Mouse (Mus musculus): ENCODE measurements around the gene S100z. TPM values are rescaled to one million over a fixed set of nuclear protein-coding genes. Genes with fewer than 3 reads are reported as not detected.
A peak's percentile ranks its signal among the peaks of the same experiment; 100 is the strongest.

Gene S100z
- not detected in 2 replicates for polyA plus RNA-seq (2011; ENCODE audit: insufficient read depth, insufficient read length, low replicate concordance, missing spikeins)

DNA sequence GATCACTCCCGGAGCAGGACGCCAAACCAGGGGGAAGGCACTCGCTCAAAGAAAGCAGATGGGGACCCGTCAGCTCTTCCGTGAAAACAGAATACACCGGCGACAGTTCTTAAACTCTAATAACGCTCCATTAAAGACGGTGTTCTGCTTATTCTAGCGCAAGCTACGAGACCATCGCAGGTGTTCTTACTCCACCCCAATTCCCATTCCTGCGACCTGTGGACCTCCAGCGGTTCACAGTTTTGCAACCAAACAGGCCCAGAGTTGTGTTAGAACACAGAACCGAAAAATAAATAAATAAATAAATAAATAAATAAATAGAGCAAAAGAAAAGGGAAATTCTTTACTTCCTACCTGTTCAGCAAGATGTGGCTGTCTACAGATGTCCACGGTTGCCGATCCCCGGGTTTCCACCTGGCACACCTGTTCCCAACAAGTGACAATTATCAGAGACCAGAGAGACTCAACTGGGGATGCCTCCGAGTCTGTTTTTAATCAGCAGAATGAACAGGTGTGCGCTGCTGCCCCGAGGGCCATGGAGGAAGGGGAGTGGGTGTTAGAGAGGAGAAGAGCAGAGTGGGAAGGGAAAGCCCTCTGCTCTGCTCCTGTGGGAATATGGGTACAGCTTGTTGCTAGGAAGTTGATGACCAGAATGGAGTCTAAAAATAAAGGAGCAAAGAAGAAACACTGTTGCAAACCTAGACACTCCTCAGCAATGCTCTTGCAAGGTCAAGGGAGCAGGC lies at the start of gene S100z:
Gene S100z, minus strand, starts transcription at position 51 of the 743 bp plus-strand sequence.
- WGBS = 90% methylated on average over 21 of the region's 21 CpGs
- Histone ChIP-seq H3K27ac (ENCODE audit: control insufficient read depth, insufficient read depth, low read depth, low read length, poor library complexity) (no peak within 1 kb of the TSS), H3K4me1 (ENCODE audit: control insufficient read depth, insufficient read depth, low read length) (no peaks in the 10 kb centered on the region; the same call in 1 of the 2 replicates), H3K4me3 (replicated peaks; ENCODE audit: control insufficient read depth, low read depth, low read length) (no peak within 1 kb of the TSS)
- no peak for TF ChIP-seq POLR2A (IDR thresholded peaks at IDR 0.05; ENCODE audit: borderline replicate concordance, control insufficient read depth, low read depth, low read length)
- no peak for TF ChIP-seq CTCF (IDR thresholded peaks at IDR 0.05; ENCODE audit: control insufficient read depth, insufficient read depth, low read length)

DNA sequence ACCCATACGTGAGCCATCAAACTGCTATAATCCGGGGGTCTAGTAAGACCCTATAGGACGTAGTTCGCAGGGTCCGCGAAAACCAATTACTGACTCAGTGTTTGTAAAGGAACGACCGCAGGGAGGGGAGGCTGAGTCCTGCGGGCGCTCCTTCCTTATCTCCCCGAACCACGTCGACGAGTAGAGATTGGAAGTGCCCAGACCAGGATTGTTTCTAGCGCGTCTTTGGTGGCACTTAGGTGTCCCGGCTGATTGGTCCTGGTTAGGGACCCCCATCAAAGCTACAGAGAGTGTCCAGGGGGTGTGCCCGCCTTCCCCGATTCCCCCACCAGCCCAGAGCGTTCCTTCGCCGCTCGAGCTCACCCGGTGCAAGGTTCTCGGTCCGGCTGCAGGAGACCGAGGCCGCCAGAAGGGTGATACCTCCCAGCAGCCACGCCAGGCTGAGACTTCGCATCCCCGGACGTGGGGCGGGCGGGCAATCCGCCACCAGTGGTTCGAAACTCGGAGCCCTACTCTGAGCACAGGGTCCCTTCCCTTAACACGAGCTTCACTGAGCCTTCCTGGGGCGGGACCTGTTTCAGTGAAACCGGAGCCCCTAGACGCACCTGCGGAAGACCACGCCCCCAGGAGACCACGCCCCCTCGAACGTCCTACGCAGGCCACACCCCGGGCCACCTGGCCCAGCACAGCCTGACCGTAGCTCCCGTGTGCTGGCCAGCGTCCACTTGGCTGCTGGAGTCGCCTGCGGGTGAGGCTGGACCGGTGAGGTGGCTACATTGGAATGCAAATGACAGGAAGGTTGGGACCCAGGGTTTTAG lies 46.4 kb upstream of the S100z start, which contains the start of gene F2rl1:
Gene F2rl1, minus strand, starts transcription at position 554 of the 818 bp plus-strand sequence.
- 2% methylated on average over 54 of the region's 54 CpGs for WGBS
- Histone ChIP-seq H3K4me3 (replicated peaks; ENCODE audit: control insufficient read depth, low read depth, low read length) (peak within 1 kb of the TSS; percentile 47), H3K27ac (ENCODE audit: control insufficient read depth, insufficient read depth, low read depth, low read length, poor library complexity) (peak within 1 kb of the TSS; percentile 34; the same call in 1 of the 2 replicates), H3K4me1 (ENCODE audit: control insufficient read depth, insufficient read depth, low read length) (no peaks in the 10 kb centered on the region; the same call in none of the 2 replicates)
- no peak for TF ChIP-seq POLR2A (IDR thresholded peaks at IDR 0.05; ENCODE audit: borderline replicate concordance, control insufficient read depth, low read depth, low read length)
- TF ChIP-seq CTCF (IDR thresholded peaks at IDR 0.05; ENCODE audit: control insufficient read depth, insufficient read depth, low read length) = no peak

DNA sequence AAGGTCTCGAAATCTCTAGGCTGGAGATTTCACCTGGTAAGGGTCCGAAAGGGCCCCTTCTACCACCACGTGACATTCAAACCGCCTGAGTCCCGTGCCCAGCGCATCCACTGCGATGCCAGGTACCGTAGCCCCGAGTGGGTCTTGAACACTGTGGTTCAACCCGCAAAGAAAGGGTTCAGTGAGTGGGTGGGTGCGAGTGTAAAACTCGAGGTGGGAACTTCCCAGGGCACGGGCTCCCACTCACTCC lies 45.8 kb upstream of the S100z start:
- TF ChIP-seq CTCF (IDR thresholded peaks at IDR 0.05; ENCODE audit: control insufficient read depth, insufficient read depth, low read length) (no peak), POLR2A (IDR thresholded peaks at IDR 0.05; ENCODE audit: borderline replicate concordance, control insufficient read depth, low read depth, low read length) (no peak)
- H3K4me1 ChIP-seq (ENCODE audit: control insufficient read depth, insufficient read depth, low read length) = no peaks in the 10 kb centered on the region; the same call in none of the 2 replicates
- peak overlapping the region; percentile 47 for H3K4me3 ChIP-seq (replicated peaks; ENCODE audit: control insufficient read depth, low read depth, low read length)
- WGBS = 2% methylated on average over 13 of the region's 13 CpGs
- peak overlapping the region; percentile 34; the same call in 1 of the 2 replicates for H3K27ac ChIP-seq (ENCODE audit: control insufficient read depth, insufficient read depth, low read depth, low read length, poor library complexity)

DNA sequence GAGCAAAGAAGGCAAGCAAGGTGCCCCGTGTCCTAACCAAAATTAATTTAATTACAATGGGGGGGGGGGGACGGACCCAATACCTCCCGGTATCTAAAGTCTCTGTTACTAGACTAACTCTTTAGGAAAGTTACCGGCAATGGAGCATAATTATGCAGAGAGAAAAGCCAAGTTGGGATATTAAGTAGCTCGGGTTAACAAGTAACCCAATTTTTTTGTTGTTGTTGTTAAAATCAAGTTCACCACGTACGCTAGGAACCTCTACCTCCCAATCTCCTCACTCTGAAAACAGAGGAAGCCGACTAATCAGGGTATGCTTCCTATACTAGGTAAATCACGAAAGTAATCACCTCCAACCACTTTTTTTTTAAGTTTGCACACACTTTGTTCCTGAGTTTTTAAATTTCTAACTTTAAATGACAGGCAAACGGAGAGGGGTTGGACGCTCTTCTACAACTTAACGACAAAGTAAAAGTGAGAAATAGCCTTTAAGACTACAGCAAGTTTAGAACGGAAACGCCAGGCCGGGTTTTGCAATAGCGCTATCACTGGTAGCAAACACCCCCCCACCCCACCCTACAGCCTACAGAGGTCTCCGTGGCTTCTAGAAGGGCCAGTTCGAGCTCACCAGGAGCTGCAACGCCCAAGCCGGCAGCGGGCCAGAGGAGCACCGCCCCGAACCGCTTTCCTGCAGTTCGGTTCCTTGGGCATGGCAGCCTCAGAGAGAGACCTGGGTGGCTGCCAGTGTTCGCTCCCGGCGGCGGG lies 45.3 kb upstream of the S100z start:
- WGBS = 9% methylated on average over 29 of the region's 29 CpGs
- H3K27ac ChIP-seq (ENCODE audit: control insufficient read depth, insufficient read depth, low read depth, low read length, poor library complexity) = peak overlapping the region; percentile 34; the same call in 1 of the 2 replicates

DNA sequence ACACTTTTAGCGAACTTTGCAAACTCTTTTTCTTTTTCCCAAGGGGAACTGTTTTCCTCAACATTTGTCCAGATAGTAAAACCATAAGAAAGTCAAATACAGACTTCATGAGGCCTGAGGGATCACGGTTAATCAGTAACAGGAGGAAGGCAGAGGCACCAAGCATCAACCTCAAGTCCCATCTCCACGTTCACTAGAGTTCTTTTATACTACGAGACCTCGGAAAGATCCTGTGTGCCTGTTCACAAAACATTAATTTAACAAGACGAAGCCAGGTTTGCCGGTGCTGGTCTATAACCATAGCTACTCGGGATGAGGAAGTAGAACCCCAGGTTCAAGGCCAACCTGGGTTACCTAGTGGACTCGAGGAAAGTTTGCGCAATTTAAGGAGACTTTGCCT lies 43.7 kb upstream of the S100z start:
- no peak overlapping the region for H3K27ac ChIP-seq (ENCODE audit: control insufficient read depth, insufficient read depth, low read depth, low read length, poor library complexity)
- no peak overlapping the region for H3K4me3 ChIP-seq (replicated peaks; ENCODE audit: control insufficient read depth, low read depth, low read length)
- whole genome bisulfite sequencing = 80% methylated on average over 10 of the region's 10 CpGs
- H3K4me1 ChIP-seq (ENCODE audit: control insufficient read depth, insufficient read depth, low read length) = no peaks in the 10 kb centered on the region; the same call in none of the 2 replicates
- TF ChIP-seq POLR2A (IDR thresholded peaks at IDR 0.05; ENCODE audit: borderline replicate concordance, control insufficient read depth, low read depth, low read length) = no peak
- no peak for TF ChIP-seq CTCF (IDR thresholded peaks at IDR 0.05; ENCODE audit: control insufficient read depth, insufficient read depth, low read length)

More for the DNA sequence above, 45.3 kb upstream of the S100z start:
- H3K4me3 ChIP-seq (replicated peaks; ENCODE audit: control insufficient read depth, low read depth, low read length) = peak overlapping the region; percentile 47
- H3K4me1 ChIP-seq (ENCODE audit: control insufficient read depth, insufficient read depth, low read length) = no peaks in the 10 kb centered on the region; the same call in none of the 2 replicates
- no peak for TF ChIP-seq CTCF (IDR thresholded peaks at IDR 0.05; ENCODE audit: control insufficient read depth, insufficient read depth, low read length)
- TF ChIP-seq POLR2A (IDR thresholded peaks at IDR 0.05; ENCODE audit: borderline replicate concordance, control insufficient read depth, low read depth, low read length) = no peak

DNA sequence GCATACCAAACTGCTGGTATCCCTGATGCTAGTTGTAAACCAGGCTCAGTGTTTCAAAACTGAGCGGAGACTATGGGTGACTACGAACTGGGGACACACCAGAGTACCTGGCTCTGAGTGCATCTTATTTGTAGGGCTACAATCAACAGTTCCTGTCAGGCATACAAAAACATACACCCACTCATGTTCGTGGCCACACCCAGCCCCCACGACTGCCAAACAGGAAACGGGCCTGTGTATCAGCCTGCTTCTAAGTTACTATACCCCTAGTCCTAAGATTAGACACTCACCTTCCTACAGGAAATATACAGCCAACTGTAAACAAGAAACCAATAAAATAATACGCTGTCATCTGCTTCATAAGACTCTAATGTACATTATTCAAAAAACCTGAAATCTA lies 42.5 kb upstream of the S100z start:
- Histone ChIP-seq H3K4me3 (replicated peaks; ENCODE audit: control insufficient read depth, low read depth, low read length) (no peak overlapping the region), H3K27ac (ENCODE audit: control insufficient read depth, insufficient read depth, low read depth, low read length, poor library complexity) (no peak overlapping the region), H3K4me1 (ENCODE audit: control insufficient read depth, insufficient read depth, low read length) (no peaks in the 10 kb centered on the region; the same call in none of the 2 replicates)
- 54% methylated on average over 6 of the region's 6 CpGs for WGBS
- TF ChIP-seq CTCF (IDR thresholded peaks at IDR 0.05; ENCODE audit: control insufficient read depth, insufficient read depth, low read length) (no peak), POLR2A (IDR thresholded peaks at IDR 0.05; ENCODE audit: borderline replicate concordance, control insufficient read depth, low read depth, low read length) (no peak)

DNA sequence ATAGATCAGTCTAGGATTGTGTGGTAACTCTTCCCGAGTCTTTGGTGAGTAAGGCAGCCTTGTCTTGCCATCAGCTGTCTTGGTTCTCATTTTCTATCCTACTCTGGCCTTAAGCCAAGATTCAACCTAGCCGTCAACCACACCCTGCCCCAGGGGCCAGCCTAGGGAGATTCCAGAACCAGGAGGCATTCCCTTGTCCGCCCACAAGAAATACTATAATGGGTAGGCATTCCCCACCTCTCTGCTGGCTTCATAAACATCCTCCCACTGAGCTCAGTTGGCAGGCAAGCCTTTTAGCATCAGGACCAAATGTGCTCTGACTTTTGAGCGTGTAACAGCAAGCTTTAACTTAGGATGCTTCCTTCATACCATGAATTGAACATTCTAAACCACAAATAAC lies 36.2 kb upstream of the S100z start:
- Histone ChIP-seq H3K4me1 (ENCODE audit: control insufficient read depth, insufficient read depth, low read length) (no peaks in the 10 kb centered on the region), H3K27ac (ENCODE audit: control insufficient read depth, insufficient read depth, low read depth, low read length, poor library complexity) (no peak overlapping the region), H3K4me3 (replicated peaks; ENCODE audit: control insufficient read depth, low read depth, low read length) (no peak overlapping the region)
- TF ChIP-seq CTCF (IDR thresholded peaks at IDR 0.05; ENCODE audit: control insufficient read depth, insufficient read depth, low read length) (no peak), POLR2A (IDR thresholded peaks at IDR 0.05; ENCODE audit: borderline replicate concordance, control insufficient read depth, low read depth, low read length) (no peak)
- WGBS = 50% methylated on average over 4 of the region's 4 CpGs

Measured in bone marrow, adult 2 months (tissue).